Mouse (Mus musculus) layer of hippocampus, adult 11-12 months (tissue): Measurements from ENCODE around the gene Ccdc57.
"Not testable (repeated sequence)": the region's sequence is repeated elsewhere in the genome, so short reads cannot be mapped to it uniquely, and the experiment has no call there.

Source experiments
- DNase-seq: peaks from one replicate; pipeline ENCODE4 v3.0.0; 2022; ENCODE audit warnings: low spot score

The Ccdc57 gene

DNA sequence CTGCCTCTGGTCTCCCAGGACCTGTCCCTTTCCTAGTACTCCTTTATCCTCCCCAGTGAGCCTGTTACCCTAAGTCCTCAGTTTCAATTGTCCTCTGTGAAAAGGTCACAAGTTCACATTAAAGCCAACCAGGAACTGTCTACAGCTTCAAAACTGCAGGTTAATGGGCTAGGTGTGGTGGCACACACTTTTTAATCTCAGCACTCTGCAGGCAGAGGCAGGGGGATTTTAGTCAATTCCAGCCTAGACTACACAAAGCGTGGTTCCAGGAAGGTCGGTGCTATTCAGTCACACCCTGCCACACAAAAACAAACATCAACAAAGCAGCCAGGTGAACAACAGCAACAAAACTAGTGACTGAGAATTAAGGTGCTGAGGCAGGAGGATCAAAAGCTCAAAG lies 81.1 kb downstream of the Ccdc57 start:
- DNase-seq: no peak

- DNase-seq: no peak
Measured at GRCm38 (mm10) chr11:120851132-120851531, 81.5 kb downstream of the Ccdc57 start.

DNA sequence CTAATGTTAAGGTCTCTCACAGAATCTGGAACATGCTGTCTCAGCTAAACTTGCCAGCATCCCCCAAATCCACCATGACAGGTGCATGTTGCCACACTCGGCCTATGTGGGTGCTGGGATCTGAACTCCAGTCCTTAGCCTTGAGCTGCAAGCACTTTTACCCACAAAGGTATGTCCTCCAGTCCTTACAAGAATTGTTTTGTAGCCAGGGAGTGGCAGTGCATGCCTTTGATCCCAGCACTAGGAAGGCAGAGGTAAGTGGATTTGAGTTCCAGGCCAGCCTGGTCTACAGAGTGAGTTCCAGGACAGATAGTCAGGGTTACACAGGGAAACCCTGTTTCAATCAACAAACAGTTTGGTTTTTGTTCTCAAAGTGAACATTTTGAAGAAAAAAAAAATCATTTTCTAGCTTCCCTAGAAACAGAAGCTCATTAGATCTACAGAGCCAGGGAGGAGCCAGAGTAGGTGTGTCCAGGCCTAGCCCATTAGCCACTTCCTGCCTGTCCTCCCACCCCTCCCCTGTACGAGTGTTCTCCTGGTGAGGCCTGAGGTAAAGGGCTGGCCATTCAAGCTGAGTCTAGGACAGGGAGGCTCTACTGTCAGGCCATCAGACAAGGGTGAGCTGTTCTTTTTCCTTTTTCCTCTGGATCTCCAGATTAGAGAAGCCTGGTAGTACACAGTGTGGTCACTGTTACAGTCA lies 82.2 kb downstream of the Ccdc57 start:
- DNase-seq: no peak

GRCm38 (mm10) chr11:120846725-120847475 lies 85.8 kb downstream of the Ccdc57 start:
- no peak for DNase-seq

DNA sequence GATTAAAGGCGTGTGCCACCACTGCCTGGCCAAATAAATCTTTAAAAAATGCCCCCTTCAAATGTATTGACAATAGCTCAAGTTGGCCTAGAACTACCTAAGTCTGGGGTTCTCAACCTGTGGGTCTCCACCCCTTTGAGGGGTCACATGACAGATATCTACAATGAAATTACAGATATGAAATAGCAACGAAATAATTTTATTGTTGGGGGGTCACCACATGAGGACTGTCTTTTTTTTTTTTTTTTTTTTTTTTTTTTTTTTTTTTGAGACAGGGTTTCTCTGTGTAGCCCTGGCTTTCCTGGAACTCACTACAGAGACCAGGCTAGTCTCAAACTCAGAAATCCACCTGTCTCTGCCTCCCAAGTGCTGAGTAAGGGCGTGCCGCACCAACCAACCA lies 88.3 kb downstream of the Ccdc57 start:
- no peak for DNase-seq

DNA sequence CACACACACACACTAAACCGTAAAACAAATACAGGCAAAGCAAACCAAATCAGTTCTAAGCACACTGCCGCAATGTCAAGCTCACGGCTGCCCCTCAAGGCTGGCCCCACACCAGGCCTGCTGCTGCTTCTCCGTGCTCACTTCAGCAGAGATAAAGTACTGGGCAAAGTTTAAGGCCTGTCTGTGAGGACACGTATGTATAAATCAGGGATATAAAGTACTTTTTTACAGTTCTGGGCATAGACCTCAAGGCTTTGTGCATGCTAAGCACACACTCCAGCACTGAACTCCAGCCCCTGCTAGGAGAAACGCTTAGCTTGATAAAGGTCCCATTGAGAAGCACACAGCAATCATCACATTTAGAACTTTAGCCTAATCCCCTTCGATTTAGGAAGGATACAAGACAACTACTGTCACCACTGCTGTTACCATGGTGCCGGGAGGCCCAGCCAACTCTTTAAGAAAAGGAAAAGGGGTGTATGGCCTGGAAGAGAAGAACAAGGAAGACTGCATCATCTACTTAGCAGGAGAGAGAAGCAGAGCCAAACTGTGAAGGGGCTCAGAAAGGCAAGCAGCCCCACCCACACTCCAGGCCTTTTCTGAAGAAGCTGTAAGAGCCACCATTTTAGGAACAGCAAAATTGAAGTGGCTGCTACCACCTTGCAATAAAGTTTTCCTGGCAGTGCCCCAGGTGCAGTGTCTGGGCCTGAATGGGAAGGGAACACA lies 99.0 kb downstream of the Ccdc57 start:
- no peak for DNase-seq

DNA sequence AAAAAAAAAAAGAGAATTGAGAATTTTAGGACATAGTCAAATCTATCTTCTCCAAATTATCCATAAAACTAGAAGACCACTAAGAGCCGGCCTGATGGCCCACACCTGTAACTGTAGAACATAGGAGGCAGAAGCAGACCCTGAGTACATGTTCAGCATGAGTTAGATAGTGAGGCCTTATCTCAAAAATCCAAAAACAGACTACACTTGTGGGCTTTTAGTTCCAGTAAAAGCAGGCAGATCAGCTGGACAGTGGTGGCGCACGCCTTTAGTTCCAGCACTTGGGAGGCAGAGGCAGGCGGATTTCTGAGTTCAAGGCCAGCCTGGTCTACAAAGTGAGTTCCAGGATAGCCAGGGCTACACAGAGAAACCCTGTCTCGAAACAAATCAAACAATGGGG lies 99.7 kb downstream of the Ccdc57 start:
- not testable (repeated sequence) for DNase-seq

- no peak for DNase-seq
Measured at GRCm38 (mm10) chr11:120831659-120832440, 100.8 kb downstream of the Ccdc57 start.

DNA sequence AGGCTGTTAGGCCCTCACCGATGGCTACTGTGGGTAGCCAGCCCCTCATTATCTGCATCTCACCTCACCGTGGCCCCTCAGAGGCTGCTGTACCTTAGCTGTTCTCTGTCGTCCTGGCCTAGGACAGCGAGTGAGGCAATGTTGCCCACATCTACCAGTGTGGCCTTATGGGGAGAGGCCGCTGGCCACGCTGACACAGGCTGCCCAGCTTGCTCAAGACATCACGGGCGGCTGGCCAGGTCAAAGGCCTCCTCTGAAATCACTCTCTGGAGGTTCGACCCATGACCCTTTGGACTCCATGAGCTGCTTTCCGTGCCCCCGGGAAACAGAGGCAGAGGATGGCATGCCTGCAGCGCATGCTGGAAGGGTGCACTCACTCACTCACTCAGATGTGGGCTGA lies 102.0 kb downstream of the Ccdc57 start:
- no peak for DNase-seq

- no peak for DNase-seq
Measured at GRCm38 (mm10) chr11:120829757-120830532, 102.7 kb downstream of the Ccdc57 start.

GRCm38 (mm10) chr11:120828416-120828815 lies 104.3 kb downstream of the Ccdc57 start:
- no peak for DNase-seq

DNA sequence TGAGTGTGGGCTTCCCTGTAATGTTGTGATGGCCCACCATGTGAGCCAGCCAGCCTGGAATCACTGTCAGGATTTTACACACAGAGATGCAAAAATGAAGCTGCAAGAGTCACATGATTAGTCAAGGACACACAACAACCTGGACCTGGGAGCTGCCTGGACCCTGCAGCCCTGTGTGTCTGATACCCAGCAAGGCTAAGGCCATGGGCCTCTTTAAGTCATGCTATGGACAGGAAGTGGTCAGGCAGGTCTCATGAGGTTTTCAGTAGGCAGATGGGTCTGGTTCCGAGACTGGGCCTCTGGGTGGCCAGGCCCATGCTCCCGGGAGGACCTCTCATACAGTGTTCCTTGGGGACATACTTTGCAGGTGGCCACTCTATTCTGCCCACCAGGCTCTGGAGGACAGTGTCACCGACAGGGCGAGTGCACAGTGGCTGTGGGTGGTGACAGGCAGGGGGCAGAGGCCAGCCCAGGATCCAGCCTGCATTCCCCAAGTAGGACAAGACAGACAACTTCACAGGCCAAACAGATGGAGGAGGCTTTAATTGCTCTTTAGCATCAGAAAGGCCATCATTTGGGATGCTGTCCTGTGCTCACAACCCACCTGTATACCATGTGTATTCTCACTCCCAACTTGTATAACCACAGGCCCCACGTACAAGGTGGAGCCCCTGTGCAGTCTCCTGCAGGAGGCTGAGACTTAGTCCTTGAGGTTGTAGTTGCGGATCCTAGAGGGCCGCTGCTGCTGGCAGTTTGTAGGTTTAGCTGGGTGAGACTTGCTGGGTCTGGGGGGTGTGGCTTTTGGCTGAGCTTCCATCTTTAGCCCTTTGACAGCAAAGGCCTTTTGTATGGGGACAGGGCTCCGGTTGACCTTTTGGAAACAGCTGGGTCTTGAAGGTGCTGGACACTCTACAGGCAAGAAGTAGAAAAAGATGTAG lies 106.4 kb downstream of the Ccdc57 start:
- DNase-seq: no peak

GRCm38 (mm10) chr11:120825289-120825863 lies 107.3 kb downstream of the Ccdc57 start:
- DNase-seq: no peak

DNA sequence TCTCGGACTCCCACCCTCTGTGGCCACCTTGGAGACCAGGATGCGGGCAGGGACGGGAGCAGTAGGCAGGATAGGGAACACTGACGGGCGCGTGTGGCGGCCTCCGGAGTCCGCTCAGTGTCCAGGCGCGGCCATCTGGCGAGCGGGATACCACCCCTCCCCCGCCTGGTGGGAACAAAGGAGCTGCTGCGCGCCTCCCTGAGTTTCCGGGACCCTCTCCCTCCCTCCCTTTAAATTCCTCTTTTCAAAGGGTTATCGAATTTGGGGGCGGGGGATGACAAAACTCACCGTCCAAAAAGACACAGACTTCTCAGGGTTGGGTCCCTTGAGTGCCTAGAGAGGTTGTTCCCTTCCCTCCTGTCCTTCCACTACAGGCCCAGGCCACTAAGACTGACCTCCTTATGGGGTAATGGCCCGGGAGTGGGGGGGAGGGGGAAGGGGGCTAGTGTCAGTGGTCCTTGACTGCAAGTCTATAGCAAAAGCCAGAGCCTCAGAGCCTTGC lies 107.8 kb downstream of the Ccdc57 start:
- DNase-seq: no peak

GRCm38 (mm10) chr11:120823956-120824786 lies 108.5 kb downstream of the Ccdc57 start, which contains the start of gene Fasn:
TSS of gene Fasn (minus strand) at chr11:120824547.
- peak; percentile 98 for DNase-seq

DNA sequence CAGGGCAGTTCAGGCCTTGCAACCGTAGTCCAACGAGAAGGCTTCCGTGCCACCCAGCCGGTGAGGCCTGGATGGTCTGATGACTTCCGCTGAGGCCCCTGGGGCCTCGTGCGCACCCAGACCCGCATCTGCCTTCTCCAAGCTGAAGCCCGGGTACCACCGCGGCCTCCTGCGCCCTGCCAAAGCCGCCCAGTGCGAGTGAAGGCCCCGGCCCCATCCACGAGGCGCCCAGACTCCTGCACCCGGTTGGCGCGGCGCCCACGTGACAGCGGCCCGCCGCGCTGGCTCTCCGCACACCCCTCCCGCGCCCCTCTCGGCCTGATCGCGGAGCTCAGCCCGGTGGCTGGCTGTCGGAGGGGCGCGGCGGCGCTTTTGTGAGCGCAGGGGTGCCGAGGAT lies 109.1 kb downstream of the Ccdc57 start:
- DNase-seq: no peak

DNA sequence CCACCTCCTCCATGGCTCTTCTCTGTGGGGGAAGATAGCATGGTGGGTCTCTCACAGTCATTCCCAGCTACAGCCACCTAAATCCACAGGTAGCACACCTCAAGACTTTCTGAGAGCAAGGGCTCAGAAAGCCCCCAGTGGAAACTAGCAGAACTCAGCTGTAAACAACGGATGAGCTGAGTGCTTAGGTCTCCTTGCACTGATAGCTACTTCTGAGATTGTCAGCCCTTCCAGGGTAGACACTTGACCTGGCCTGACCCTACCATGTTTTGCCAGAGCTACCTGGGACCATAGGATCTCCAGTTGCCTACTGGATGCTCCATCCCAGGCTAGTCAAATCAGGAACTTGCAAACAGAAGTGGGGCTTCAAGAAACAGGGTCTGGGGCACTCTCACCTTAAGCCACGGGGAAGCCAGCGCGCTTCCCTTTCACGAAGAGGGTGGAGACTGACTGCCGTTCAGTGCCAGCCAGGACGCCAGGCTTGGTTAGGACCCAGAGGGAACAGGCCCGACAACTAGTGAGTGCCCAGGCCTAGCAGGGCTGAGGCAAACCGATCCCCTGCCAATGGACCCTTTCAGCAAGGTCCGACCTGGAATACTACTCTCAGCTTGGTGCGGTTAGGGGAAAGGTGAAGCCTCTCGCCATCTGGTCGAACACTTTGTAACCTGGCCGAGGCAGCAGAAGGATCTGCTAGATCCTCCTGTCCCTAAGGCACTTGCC lies 109.7 kb downstream of the Ccdc57 start:
- DNase-seq: no peak

GRCm38 (mm10) chr11:120822321-120822720 lies 110.4 kb downstream of the Ccdc57 start:
- no peak for DNase-seq
